In genomic region chr19:10645616-10646015, GRCm38 (mm10) we compare ENCODE assay signal across 27 mouse cellular contexts. TPM values are rescaled to one million over a fixed set of nuclear protein-coding genes. Genes with fewer than 3 reads are reported as not detected.
DNase-seq lines count a peak whose midpoint lies in the region; ATAC-seq lines count a peak whose summit lies in the region.
"Had no signal": no experiment of that assay in that cellular context is flagged by ENCODE, and none has a peak within 500 bp of the region (broad histone marks: within the 10 kb centered on the region; RNA-seq: fewer than 3 reads in every experiment).

No protein-coding gene starts in this region.

- no peak overlapping the region for H3K4me3 ChIP-seq in kidney, embryonic 15.5 days (replicated peaks)
- H3K4me3 ChIP-seq: forebrain, embryonic 15.5 days; heart, embryonic 13.5 days; hindbrain, embryonic 10.5 days; limb, embryonic 13.5 days; liver, embryonic 13.5 days; midbrain, embryonic 12.5 days; neural tube, embryonic 13.5 days had no signal

- H3K9me3 ChIP-seq in kidney, embryonic 15.5 days (replicated peaks), result no peaks in the 10 kb centered on the region
- H3K9me3 ChIP-seq: forebrain, embryonic 15.5 days; heart, embryonic 13.5 days; hindbrain, embryonic 10.5 days; limb, embryonic 13.5 days; liver, embryonic 13.5 days; midbrain, embryonic 12.5 days; neural tube, embryonic 13.5 days had no signal

- H3K36me3 ChIP-seq in kidney, embryonic 15.5 days, result no peaks in the 10 kb centered on the region
- H3K36me3 ChIP-seq: forebrain, embryonic 15.5 days; heart, embryonic 13.5 days; hindbrain, embryonic 10.5 days; limb, embryonic 13.5 days; midbrain, embryonic 12.5 days; neural tube, embryonic 13.5 days had no signal

- no peaks in the 10 kb centered on the region for H3K27me3 ChIP-seq in kidney, embryonic 15.5 days
- H3K27me3 ChIP-seq: forebrain, embryonic 15.5 days; limb, embryonic 13.5 days; midbrain, embryonic 12.5 days; neural tube, embryonic 13.5 days had no signal

- no peak for ATAC-seq in kidney, embryonic 15.5 days (replicated peaks; ENCODE audit: low FRiP score)
- ATAC-seq: forebrain, embryonic 15.5 days; hindbrain, postnatal 0 days; intestine, postnatal 0 days had no signal

- 82% methylated on average over 2 of the region's 2 CpGs for WGBS in kidney, embryonic 15.5 days

- H3K9ac ChIP-seq in kidney, embryonic 15.5 days, result no peak overlapping the region
- H3K9ac ChIP-seq: forebrain, embryonic 15.5 days; heart, embryonic 13.5 days; limb, embryonic 13.5 days; liver, embryonic 13.5 days; lung, embryonic 14.5 days; midbrain, embryonic 12.5 days; neural tube, embryonic 13.5 days had no signal

- no peak overlapping the region for H3K4me2 ChIP-seq in kidney, embryonic 15.5 days
- H3K4me2 ChIP-seq: forebrain, embryonic 15.5 days; heart, embryonic 13.5 days; limb, embryonic 13.5 days; liver, embryonic 13.5 days; lung, embryonic 14.5 days; midbrain, embryonic 12.5 days; neural tube, embryonic 13.5 days had no signal

- DNase-seq in gastrocnemius, postnatal 14 days, result peak; percentile 22
- no peak for DNase-seq in gastrocnemius, adult 8-10 months (ENCODE audit: low spot score in 2 of 2)
- DNase-seq in 3T3-L1 (ENCODE audit: low read depth, low spot score) (peak; percentile 89), NIH3T3 (ENCODE audit: low read depth) (peak; percentile 86)
- DNase-seq in fibroblast of lung, adult 2 months (ENCODE audit: low read depth), result peak; percentile 53
- no peak for DNase-seq in retina, postnatal 1 day
- DNase-seq in left cerebral cortex, adult 8-10 months (ENCODE audit: low spot score in 2 of 2), result no peak
- DNase-seq: cerebellum, adult 8-10 months; liver, embryonic 13.5 days; lung, embryonic 14.5 days; right cerebral cortex, postnatal 14 days; spleen, adult 18-20 months had no signal

- intact Hi-C loops in gastrocnemius, postnatal 14 days (cut with DNase I; ENCODE audit: low total_unique reads), result no loop called here

- H3K27ac ChIP-seq in kidney, embryonic 15.5 days, result no peak overlapping the region
- H3K27ac ChIP-seq: forebrain, embryonic 15.5 days; heart, embryonic 13.5 days; hindbrain, embryonic 10.5 days; hindbrain, postnatal 0 days; limb, embryonic 13.5 days; liver, embryonic 13.5 days; macrophage; midbrain, embryonic 12.5 days; neural tube, embryonic 13.5 days had no signal

- H3K4me1 ChIP-seq in kidney, embryonic 15.5 days, result peaks cover 2% of the 10 kb centered on the region; the same call in 1 of the 2 replicates
- H3K4me1 ChIP-seq: forebrain, embryonic 15.5 days; midbrain, embryonic 12.5 days had no signal

RNA-seq across cellular contexts. Expression of gene Vwce, which starts 11.6 kb away (rescaled TPM):
- total RNA-seq in gastrocnemius, postnatal 14 days (2021), result under 1 TPM; 0.04 to 0.10 TPM
- total RNA-seq in gastrocnemius, adult 8-10 months (2022), result not detected
- 3.0 and 3.2 TPM in 2 replicates for polyA plus RNA-seq in kidney, embryonic 15.5 days (2015; fragmentation: Nextera tagmentation; extraction: Ambion mirVana)
- total RNA-seq in left cerebral cortex, adult 8-10 months (2022), result under 1 TPM; 0.39 to 0.77 (median 0.47) TPM
- total RNA-seq: common myeloid progenitor, adult 5-6 weeks had no signal
- polyA plus RNA-seq: macrophage had no signal

RNA-seq across cellular contexts. Expression of gene Pga5, which starts 32.3 kb away (rescaled TPM):
- not detected for total RNA-seq in gastrocnemius, postnatal 14 days (2021)
- not detected for total RNA-seq in gastrocnemius, adult 8-10 months (2022)
- not detected in 2 replicates for polyA plus RNA-seq in kidney, embryonic 15.5 days (2015; fragmentation: Nextera tagmentation; extraction: Ambion mirVana)
- not detected for total RNA-seq in left cerebral cortex, adult 8-10 months (2022)
- total RNA-seq: common myeloid progenitor, adult 5-6 weeks; hindbrain, postnatal 0 days; layer of hippocampus, postnatal 25 days; left cerebral cortex, postnatal 14 days had no signal
- polyA plus RNA-seq: embryonic facial prominence, embryonic 11.5 days; forebrain, embryonic 15.5 days; heart, embryonic 13.5 days; hindbrain, embryonic 10.5 days; hindbrain, postnatal 0 days; kidney, embryonic 16.5 days; liver, embryonic 13.5 days; lung, embryonic 14.5 days; macrophage; midbrain, embryonic 12.5 days; neural tube, embryonic 13.5 days had no signal

RNA-seq across cellular contexts. Expression of gene Tkfc, which starts 40.2 kb away (rescaled TPM):
- 1 to 10 TPM; 6.4 to 7.2 TPM for total RNA-seq in gastrocnemius, postnatal 14 days (2021)
- total RNA-seq in gastrocnemius, adult 8-10 months (2022), result 1 to 10 TPM; 3.5 to 4.5 (median 3.6) TPM
- polyA plus RNA-seq in kidney, embryonic 15.5 days (2015; fragmentation: Nextera tagmentation; extraction: Ambion mirVana), result 32.3 and 38.7 TPM in 2 replicates
- total RNA-seq in left cerebral cortex, adult 8-10 months (2022), result 10 to 100 TPM; 17.4 to 19.9 (median 19.3) TPM

RNA-seq across cellular contexts. Expression of gene Ddb1, which starts 40.5 kb away (rescaled TPM):
- total RNA-seq in gastrocnemius, postnatal 14 days (2021), result 100 to 1,000 TPM; 143 to 164 TPM
- 100 to 1,000 TPM; 116 to 144 (median 125) TPM for total RNA-seq in gastrocnemius, adult 8-10 months (2022)
- 338 and 368 TPM in 2 replicates for polyA plus RNA-seq in kidney, embryonic 15.5 days (2015; fragmentation: Nextera tagmentation; extraction: Ambion mirVana)
- total RNA-seq in left cerebral cortex, adult 8-10 months (2022), result 100 to 1,000 TPM; 181 to 219 (median 206) TPM

RNA-seq across cellular contexts. Expression of gene Vps37c, which starts 42.9 kb away (rescaled TPM):
- total RNA-seq in gastrocnemius, postnatal 14 days (2021), result 10 to 100 TPM; 15.2 to 22.0 TPM
- total RNA-seq in gastrocnemius, adult 8-10 months (2022), result 10 to 100 TPM; 21.1 to 33.7 (median 28.3) TPM
- 29.7 and 31.7 TPM in 2 replicates for polyA plus RNA-seq in kidney, embryonic 15.5 days (2015; fragmentation: Nextera tagmentation; extraction: Ambion mirVana)
- total RNA-seq in left cerebral cortex, adult 8-10 months (2022), result 10 to 100 TPM; 17.8 to 23.9 (median 20.9) TPM

Comparison
In these comparisons a context has a peak if more than half of its experiments do, and no peak if none do; other contexts are left out.
1. DNase-seq: peak in gastrocnemius, postnatal 14 days (single experiment), 3T3-L1 (single experiment), NIH3T3 (single experiment) and fibroblast of lung, adult 2 months (single experiment); none in gastrocnemius, adult 8-10 months (0 of 2), retina, postnatal 1 day (single experiment) and left cerebral cortex, adult 8-10 months (0 of 2).